Mouse (Mus musculus) heart, adult 18-20 months (tissue): ENCODE measurements at regions not wholly inside any gene's neighbourhood (a gene's known extent, or its start where the extent isn't known, plus 50 kb on each side); places are given as distances from the start of the nearest gene placed in this dataset.

ENCODE experiments used
- DNase-seq, 2 experiments: peaks; one replicate each; pipeline ENCODE4 v3.0.0; 2021 to 2022; ENCODE audit warnings: mixed read lengths in 1 of 2

DNA sequence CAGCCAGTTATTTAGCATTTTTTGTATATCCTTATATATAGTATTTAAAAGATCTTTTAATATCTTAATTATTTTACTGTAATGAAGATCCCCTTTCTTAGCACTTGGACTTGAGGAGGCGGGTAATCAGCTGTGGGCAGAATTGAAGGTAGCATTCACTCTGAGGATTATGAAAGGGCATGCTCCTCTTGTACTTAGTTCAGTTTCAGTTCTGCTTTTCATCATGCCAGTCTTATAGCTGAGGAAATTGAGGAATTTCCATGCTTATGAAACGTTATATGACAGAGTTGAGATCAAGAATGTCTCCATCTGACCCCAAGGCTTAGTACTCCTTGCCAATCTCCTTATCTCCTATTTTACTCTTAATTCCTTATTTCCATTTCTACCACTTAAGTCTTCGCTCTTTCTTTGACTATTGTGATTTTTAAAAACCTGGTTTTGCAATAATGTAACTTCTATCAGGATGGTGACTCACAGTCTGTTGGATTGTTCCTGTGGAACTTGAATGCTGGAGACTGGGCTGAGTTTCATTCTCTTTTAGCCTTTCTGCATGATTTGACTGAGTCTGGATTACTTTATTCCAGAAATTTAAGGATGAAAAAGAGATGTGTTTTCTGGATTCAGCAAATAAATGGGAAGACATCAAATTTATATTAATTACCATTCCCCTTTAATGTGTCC lies 133.6 kb downstream of the Papss1 start:
- no peak for DNase-seq

DNA sequence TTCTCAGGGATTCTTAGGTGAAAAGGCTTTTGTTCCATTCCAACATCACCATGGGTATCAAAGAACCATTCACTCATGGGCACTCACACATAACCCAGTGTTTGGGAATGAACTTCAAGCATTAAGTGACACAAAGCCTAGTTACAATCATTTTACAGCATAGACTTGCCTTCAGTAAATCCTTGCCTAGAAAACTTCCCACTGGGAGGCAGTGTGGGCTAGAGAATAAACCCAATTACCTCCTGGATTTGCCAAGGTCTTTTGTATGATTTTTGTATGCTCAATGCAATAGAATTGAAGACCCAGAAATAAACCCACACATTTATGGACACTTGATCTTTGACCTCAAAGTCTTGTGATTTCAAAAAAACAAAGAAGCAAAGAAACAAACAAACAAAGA lies 138.6 kb downstream of the Papss1 start:
- no peak for DNase-seq

GRCm38 (mm10) chr3:131713532-131713931 lies 149.0 kb downstream of the Papss1 start:
- no peak for DNase-seq

DNA sequence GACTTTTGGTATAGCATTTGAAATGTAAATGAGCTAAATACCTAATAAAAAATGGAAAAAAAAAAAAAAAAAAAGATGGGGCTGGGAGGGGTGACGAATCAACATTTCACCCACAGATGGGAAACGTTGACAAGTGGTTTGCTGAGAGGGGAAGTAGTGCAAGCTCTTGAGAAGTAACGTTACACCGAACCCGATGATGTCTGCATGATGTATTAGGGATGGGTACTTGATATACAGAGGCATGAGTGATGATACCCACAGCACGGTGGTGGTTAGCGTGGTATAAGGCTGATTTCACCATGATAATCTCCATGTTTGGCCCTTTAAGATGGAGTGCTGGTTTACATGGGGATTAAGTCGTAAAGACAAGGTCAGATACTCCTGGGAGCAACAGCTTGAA lies 154.2 kb downstream of the Papss1 start:
- no peak for DNase-seq

DNA sequence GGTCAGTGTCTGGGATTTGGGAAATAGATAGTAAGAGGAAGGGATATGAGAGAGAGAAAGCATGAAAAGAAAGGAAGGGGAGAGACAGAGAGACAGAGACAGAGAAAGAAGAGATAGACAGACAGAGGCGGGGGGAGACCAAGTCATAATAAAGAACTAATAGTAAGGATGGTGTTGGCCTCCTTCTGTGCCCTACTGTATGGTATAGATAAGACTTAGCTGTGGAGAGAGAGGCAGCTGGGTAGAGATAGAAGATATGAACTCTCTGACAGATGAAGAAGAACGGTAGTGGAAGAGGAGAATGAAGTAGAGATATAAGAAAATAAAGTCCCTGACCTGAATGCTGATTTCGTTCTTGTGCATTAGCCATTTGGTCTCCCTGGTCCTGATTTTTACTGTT lies 164.1 kb downstream of the Papss1 start:
- no peak for DNase-seq

GRCm38 (mm10) chr3:131734226-131734625 lies 169.7 kb downstream of the Papss1 start:
- peak; percentile 4 for DNase-seq

DNA sequence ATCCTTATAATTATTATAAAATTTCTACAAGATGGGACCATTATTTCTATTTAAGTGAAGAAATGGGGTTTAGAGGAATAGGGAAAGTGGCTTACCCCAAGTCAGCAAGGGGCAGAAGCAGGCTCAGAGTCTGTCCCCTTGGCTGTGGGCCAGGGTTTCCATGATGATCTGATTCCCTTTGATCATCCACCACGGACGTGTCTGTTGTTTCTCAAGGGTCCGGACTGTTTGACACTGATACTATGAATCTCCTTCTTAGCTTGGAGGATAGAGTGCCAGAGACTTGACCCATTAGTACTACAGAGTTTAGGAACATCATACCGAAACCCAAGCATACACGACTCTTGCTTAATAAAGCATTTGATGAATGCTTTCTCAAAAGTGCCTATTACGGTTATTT lies 172.9 kb downstream of the Papss1 start:
- no peak for DNase-seq

- DNase-seq = no peak
Measured at GRCm38 (mm10) chr3:131737953-131738598, 173.5 kb downstream of the Papss1 start.

DNA sequence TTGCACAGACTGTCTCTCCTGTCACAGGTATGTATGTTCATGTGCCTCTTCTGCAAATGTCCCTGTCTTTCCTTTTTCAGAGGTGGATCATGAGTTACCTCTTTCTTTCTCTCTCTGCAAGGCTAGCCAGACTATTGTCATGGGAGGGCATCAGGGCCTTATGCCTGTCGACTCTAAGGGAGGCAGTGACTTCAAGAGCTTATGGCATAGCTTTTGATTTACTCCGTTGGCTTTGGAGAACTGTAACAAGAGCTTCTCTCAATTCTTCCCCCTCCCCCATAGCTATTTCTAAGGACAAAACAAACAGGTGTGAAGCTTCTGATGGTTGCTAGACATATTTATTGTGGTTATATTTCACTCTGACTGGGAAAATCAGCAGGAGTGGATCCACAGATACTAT lies 191.0 kb downstream of the Papss1 start:
- no peak for DNase-seq

DNA sequence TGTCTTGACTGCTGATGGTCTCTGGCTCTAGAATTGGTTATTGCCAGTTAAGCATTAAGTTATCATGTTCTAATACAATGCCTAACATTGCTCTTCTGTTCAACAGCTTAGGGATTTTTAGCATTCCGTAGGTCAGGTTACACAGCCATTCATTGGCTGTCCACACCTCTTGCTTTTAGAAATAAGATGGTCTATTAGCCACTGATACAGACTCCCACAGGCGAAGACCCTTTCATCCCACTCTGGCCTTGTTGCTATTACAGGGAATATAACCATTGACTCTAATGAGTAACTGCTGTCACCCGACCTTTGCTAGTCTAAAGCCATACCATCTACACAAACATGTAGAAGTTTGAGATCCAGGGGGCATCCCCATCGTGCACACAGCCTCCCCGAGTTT lies 191.6 kb downstream of the Papss1 start:
- DNase-seq = no peak

- no peak for DNase-seq
Measured at GRCm38 (mm10) chr3:131769976-131770375, 205.4 kb downstream of the Papss1 start.

DNA sequence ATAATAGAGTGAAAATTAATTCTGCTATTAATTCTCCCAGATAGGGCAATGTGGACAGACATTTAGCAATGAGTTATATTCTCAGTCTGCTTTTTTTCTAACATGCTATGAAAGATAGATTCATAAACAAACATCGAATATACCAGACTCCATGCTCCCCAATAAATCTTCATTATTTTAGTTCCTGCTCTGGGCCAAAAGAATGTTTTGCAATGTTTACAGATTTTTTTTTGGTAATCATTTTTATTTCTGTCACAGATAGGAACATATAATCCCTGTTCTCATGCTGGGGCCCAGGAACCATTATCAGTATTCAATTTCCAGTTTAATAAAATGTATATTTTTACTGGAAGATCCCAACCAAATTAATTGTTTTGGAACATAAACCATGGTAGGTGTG lies 205.9 kb downstream of the Papss1 start:
- no peak for DNase-seq

DNA sequence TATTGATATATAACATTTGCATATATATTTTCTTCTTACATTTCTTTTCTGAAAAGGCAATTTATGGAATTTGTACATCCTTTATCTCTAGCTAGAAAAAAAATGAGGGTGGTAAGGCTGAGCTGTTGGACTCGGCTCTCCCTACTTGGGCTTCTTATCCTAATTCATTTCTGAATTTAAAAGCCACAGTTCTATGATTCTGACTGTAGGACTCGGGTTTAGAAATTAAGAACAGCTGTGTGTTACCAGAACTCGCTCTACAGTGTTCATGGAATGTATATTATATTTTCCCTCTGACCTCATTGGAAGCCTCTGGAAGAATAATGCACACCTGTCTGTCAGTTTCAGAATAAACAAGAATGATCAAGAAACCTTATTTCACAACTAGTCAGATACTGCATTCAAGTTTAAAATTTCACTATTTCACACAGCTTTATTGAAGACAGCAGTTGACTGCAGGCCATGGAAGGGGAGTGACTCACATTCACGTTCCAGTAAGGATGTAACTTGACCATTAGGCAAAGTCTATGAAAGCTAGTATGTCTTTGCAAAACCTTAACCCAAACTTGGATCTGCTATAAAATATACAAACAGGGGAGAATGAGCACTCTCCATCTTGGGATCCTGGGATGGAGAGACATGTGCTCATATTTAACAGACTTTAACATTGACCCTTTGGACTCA lies 207.4 kb downstream of the Papss1 start:
- no peak for DNase-seq

DNA sequence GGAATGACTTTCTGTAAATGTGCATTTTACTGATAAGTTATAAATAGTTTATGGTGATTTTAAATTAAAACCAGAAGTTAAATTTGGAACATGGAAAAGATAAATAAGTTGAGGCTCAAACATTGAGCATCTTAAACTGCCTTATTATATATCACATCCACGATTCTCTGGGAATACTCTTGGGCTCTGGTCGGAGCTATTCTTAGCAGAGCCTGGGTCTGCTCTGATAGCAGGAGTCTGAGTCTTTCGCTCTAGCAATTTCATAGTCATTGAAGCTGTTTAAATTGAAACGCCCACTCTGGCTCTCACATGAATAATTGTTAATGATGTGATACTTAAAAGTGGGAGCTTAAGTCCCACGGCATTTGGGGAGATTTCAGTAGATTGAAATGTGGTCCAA lies 208.0 kb downstream of the Papss1 start:
- no peak for DNase-seq

DNA sequence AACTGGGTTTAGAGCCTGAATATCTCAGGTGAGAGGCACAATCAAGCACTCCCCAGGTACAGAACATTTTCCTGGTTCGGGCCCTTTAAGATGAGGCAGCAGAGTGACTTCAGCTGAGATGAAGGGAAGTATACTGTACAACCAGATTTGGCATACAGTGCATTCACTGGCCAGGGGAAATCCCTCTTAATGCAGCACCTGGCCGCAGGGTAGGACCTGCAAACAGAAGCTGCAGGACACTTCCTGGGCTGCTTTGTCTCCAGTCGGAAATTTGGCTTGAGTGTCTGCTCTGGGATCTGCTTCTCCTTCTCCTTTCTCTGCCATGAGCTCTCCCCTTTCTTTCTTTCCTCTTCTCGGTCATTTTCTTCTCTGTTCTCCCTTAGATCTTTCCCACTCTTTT lies 210.9 kb downstream of the Papss1 start:
- DNase-seq = no peak

GRCm38 (mm10) chr3:131776650-131777049 lies 212.1 kb downstream of the Papss1 start:
- DNase-seq = no peak

- DNase-seq = no peak
Measured at GRCm38 (mm10) chr3:131779803-131780202, 215.2 kb downstream of the Papss1 start.

GRCm38 (mm10) chr3:131785524-131785923 lies 221.0 kb downstream of the Papss1 start:
- DNase-seq = no peak

- DNase-seq = no peak
Measured at GRCm38 (mm10) chr3:131788321-131788720, 223.8 kb downstream of the Papss1 start.

- no peak for DNase-seq
Measured at GRCm38 (mm10) chr3:131789177-131789576, 224.6 kb downstream of the Papss1 start.

DNA sequence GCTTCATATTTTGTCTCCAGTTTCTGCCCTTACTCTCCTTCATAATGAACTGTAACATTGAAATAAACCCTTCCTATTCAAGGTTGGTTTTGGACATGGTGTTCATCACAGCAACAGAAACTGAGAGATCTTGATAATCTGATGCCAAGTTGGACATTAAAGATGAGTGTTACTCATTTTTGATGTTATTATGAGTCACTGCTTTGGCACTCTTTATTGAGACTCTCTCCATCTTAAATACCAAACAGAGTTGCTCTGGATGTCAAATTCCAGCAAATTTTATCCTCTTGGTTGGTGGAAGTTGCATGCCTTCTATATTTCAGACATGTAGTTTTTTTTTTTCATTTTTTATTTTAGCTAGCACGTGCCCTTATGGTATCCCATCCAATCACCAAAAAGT lies 229.5 kb downstream of the Papss1 start:
- no peak for DNase-seq

DNA sequence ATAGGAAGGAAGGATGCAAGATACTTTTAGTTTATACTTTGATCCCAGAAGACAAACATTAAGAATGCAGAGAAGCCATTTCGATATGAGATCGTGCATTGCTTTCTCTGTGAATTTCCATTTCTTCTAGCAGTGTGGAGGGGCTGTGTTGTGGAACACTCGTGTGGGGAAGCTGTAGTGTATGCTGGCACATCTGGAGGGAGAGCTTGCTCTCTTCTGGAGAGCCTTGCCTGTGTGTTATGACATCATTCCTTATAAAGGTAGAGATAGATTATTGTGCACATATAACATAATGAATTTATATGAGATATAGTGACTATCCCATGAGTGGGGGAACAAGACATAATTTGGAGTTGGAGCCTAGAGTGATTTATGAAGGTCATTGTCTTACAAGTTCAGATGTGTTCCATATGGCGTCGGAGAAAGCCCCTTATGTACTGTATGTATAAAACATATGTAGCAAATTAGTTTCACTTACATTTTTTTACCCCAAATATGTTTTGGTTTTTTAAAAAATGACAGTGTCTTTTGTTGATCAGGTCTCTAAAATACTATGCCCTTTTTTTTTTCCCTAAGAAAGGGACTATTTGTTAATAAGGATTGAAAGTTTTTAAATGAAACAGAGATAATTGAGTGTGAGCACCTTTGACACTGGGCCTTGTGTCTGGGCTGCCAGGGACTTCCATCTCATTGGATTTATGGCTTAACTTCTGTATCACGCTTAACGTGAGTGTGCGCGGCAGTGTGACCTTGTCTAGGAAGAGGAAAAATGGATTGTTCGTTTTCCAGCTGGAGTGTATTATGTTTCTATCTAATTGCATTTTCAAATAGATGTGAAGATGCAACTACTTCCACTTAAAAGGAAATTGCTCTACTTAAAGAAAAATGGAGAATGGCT lies 230.8 kb downstream of the Papss1 start:
- DNase-seq = no peak

- no peak for DNase-seq
Measured at GRCm38 (mm10) chr3:131799774-131800173, 235.2 kb downstream of the Papss1 start.
